Mouse (Mus musculus) cortical plate, adult 2 months (tissue): ENCODE data around the gene Rps27rt. TPM values are rescaled to one million over a fixed set of nuclear protein-coding genes. Genes with fewer than 3 reads are reported as not detected.

ENCODE experiments used
- H3K27ac ChIP-seq: fragments of 200-500 bp; 2 replicates; pipeline ENCODE4 v1.5.1; 2012; ENCODE audit warnings: low read length, control low read depth, inconsistent platforms; ENCODE audit not compliant: insufficient read depth
- H3K4me1 ChIP-seq: fragments of 200-500 bp; 2 replicates; pipeline ENCODE4 v1.6.1; 2011; ENCODE audit warnings: low read length; ENCODE audit not compliant: control insufficient read depth, insufficient read depth
- H3K4me3 ChIP-seq: fragments of 200-500 bp; 2 replicates; pipeline ENCODE4 v1.5.1; 2011; ENCODE audit warnings: mild to moderate bottlenecking, low read length, control low read depth; ENCODE audit not compliant: insufficient read depth
- CTCF ChIP-seq: fragments of 200-500 bp; IDR thresholded peaks from 2 replicates; pipeline ENCODE4 v1.5.1; 2011; ENCODE audit warnings: mild to moderate bottlenecking, control low read depth, low read length; ENCODE audit not compliant: insufficient read depth; ENCODE audit errors: extremely low read depth
- POLR2A ChIP-seq: fragments of 200-500 bp; IDR thresholded peaks from 2 replicates; pipeline ENCODE4 v1.6.1; 2011; ENCODE audit warnings: mild to moderate bottlenecking, low read length, control low read depth; ENCODE audit not compliant: insufficient read depth; ENCODE audit errors: extremely low read depth
- polyA plus RNA-seq: library from polyadenylated mRNA; depleted of rRNA; stranded (reverse); fragments of >200 nt; gene quantifications from 2 replicates; pipeline ENCODE4 v1.2.3, GENCODE M21; 2012

Gene Rps27rt
- polyA plus RNA-seq, 1 experiment = 94.0 TPM

GRCm38 (mm10) chr9:114956945-114957344 is 25.6 kb downstream of the Rps27rt start:
- Histone ChIP-seq H3K27ac (no peak overlapping the region), H3K4me3 (no peak overlapping the region), H3K4me1 (no peaks in the 10 kb centered on the region)
- TF ChIP-seq POLR2A (no peak), CTCF (peak; percentile 60)

DNA sequence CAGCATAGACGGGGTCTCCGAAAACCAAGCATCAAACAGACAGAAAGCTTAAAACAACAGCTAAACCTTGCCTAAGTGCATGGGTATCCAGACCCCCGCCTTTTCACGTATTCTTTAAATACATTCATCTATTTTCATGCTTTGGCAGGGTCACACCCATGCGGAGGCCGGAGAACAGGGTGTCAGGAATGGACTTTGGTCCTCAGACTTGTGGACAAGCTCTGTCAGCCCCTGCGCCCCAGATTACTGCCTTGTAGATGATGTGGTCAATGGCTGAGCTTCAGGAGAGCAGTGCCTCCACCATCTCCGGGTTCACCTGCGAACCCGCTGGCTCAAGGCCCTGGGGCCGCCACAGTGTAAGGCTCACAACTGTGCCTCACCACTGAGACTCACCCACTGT is 27.2 kb downstream of the Rps27rt start:
- Histone ChIP-seq H3K27ac (no peak overlapping the region), H3K4me3 (no peak overlapping the region), H3K4me1 (no peaks in the 10 kb centered on the region)
- TF ChIP-seq POLR2A (no peak), CTCF (no peak)

DNA sequence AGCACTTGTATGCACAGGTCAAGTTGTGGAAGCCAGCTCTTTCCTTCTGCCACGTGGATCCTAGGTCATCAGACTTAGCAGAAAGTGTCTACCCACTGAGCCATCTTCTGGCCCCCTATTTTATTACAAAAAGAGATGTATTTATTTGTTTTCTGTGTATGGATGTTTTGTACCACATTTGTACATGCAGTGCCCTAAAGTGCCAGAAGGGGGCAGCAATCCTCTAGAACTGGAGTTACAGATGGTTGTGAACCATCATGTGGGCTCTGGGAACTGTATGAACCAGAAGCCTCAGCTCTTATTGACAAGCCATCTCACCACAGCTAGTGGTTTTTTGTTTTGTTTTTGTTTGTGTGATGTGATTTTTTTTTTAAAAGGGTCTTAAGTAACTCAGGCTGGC is 29.7 kb downstream of the Rps27rt start:
- TF ChIP-seq CTCF (peak; percentile 33; the same call in 1 of the 2 replicates), POLR2A (no peak)
- Histone ChIP-seq H3K27ac (no peak overlapping the region), H3K4me1 (no peaks in the 10 kb centered on the region; the same call in 1 of the 2 replicates), H3K4me3 (no peak overlapping the region)

GRCm38 (mm10) chr9:114948395-114948794 is 34.1 kb downstream of the Rps27rt start:
- Histone ChIP-seq H3K4me3 (no peak overlapping the region), H3K4me1 (no peaks in the 10 kb centered on the region; the same call in 1 of the 2 replicates), H3K27ac (no peak overlapping the region)
- TF ChIP-seq POLR2A = no peak
- no peak for TF ChIP-seq CTCF

- no peak overlapping the region for H3K4me3 ChIP-seq
- H3K4me1 ChIP-seq = no peaks in the 10 kb centered on the region; the same call in 1 of the 2 replicates
- no peak overlapping the region for H3K27ac ChIP-seq
- TF ChIP-seq POLR2A = no peak
- TF ChIP-seq CTCF = no peak
Observed at GRCm38 (mm10) chr9:114945576-114945975, 37.0 kb downstream of the Rps27rt start.

DNA sequence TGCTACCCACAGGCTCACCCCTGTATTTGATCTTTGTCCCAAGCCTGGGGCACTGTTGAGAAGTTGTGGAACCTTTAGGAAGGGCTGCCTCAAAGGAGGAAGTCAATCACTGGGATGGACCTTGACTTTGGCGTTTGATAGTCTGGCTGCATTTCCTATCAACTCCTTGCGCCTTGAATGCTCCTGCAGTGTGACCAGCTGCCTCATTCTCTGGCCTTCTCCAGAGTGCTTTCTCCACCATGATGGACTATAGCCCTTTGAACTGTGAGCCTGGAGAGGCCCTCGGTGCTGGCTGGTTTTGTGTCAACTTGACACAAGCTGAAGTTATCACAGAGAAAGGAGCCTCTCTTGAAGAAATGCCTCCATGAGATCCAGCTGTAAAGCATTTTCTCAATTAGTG is 37.9 kb downstream of the Rps27rt start:
- Histone ChIP-seq H3K27ac (no peak overlapping the region), H3K4me3 (no peak overlapping the region), H3K4me1 (no peaks in the 10 kb centered on the region; the same call in 1 of the 2 replicates)
- TF ChIP-seq POLR2A (no peak), CTCF (no peak)

DNA sequence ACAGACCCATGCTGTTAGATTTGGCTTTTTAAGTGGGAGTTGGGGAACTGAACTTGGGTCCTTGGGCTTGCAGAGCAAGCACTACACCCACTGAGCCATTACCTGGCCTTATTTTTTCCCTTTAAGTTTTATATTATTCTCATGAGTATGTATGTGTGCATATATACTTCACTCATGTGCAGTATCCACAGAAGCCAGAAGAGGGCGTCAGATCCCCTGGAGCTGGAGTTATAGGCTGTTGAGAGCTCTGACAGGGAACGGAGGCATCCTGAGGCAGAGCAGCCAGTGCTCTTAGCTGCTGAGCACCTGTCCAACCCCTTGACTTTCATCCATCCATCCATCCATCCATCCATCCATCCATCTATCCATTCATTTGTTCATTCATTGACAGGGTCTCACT is 45.9 kb downstream of the Rps27rt start:
- no peak overlapping the region for H3K27ac ChIP-seq
- H3K4me3 ChIP-seq = no peak overlapping the region
- TF ChIP-seq POLR2A (no peak), CTCF (no peak)
- peaks cover 3% of the 10 kb centered on the region; the same call in 1 of the 2 replicates for H3K4me1 ChIP-seq

GRCm38 (mm10) chr9:114935321-114935720 is 47.2 kb downstream of the Rps27rt start:
- TF ChIP-seq POLR2A (no peak), CTCF (no peak)
- no peak overlapping the region for H3K4me3 ChIP-seq
- no peak overlapping the region for H3K27ac ChIP-seq
- H3K4me1 ChIP-seq = peaks cover 3% of the 10 kb centered on the region; the same call in 1 of the 2 replicates

DNA sequence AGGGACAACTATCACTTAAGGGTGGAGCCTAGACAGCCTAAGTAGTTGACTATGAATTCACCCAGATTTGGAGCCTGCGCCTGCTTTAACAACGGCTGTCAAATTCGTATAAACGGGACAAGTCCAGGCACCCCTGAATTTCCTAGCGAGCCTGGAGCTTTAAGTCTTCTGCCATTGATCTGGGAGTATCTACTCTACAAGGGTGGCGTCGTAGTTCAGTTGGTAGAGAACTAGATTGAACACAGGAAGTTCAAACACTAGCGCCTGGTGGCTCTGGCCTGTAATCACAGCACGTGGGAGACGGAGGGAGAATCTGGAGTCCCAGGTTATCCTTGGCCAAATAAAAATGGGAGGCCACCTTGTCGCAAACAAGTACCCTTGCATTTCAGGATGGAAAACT is 48.3 kb downstream of the Rps27rt start:
- peak overlapping the region; percentile 93; the same call in 1 of the 2 replicates for H3K4me3 ChIP-seq
- H3K27ac ChIP-seq = no peak overlapping the region
- peaks cover 3% of the 10 kb centered on the region; the same call in 1 of the 2 replicates for H3K4me1 ChIP-seq
- no peak for TF ChIP-seq POLR2A
- no peak for TF ChIP-seq CTCF

- H3K4me3 ChIP-seq = peak within 1 kb of the TSS; percentile 93
- peak within 1 kb of the TSS; percentile 86 for H3K27ac ChIP-seq
- H3K4me1 ChIP-seq = peaks cover 3% of the 10 kb centered on the region; the same call in 1 of the 2 replicates
- TF ChIP-seq CTCF = no peak
- TF ChIP-seq POLR2A = peak; percentile 59; the same call in 1 of the 2 replicates
Observed at GRCm38 (mm10) chr9:114933723-114934171, 48.8 kb downstream of the Rps27rt start, which contains the start of gene Gpd1l. Gene Gpd1l (minus strand): TSS chr9:114933987.
